Mouse (Mus musculus): ENCODE measurements around the gene Gria2. TPM values are rescaled to one million over a fixed set of nuclear protein-coding genes. Genes with fewer than 3 reads are reported as not detected.

Gria2 gene
- polyA plus RNA-seq, 1 experiment = 0.05 TPM

DNA sequence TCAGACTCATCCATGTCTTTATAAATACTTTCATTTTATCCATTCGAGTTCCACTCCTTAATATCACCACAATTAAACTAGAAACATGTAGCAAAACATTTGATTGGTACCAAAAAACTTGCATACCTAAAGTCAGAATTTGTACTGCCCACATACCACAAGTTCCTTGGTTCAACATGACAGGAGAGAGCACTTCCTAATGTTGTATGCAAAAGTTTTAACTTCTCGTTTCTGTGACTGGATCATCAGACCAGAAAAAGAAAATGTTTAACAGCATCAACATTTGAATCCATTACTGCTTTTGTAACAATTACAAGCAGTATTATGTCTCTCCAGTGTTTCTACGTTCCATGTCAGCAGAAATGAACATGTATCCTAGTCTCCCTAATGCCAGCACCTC lies 9.6 kb upstream of the Gria2 start:
- Histone ChIP-seq H3K27ac (ENCODE audit: insufficient read depth, low read depth, low read length) (no peak overlapping the region), H3K4me3 (ENCODE audit: low read depth, low read length) (no peak overlapping the region), H3K27me3 (ENCODE audit: control insufficient read depth, insufficient read depth, low read length) (no peaks in the 10 kb centered on the region), H3K4me1 (ENCODE audit: control insufficient read depth, insufficient read depth, insufficient read length, low read length) (no peaks in the 10 kb centered on the region), H3K36me3 (ENCODE audit: control insufficient read depth, insufficient read depth, low read length) (no peaks in the 10 kb centered on the region)
- TF ChIP-seq POLR2A (IDR thresholded peaks at IDR 0.05; ENCODE audit: low read depth, low read length) (no peak), CTCF (IDR thresholded peaks at IDR 0.05; ENCODE audit: extremely low read depth, insufficient read length, insufficient replicate concordance, low read depth, low read length) (no peak)
- WGBS = 59% methylated on average over 3 of the region's 3 CpGs

DNA sequence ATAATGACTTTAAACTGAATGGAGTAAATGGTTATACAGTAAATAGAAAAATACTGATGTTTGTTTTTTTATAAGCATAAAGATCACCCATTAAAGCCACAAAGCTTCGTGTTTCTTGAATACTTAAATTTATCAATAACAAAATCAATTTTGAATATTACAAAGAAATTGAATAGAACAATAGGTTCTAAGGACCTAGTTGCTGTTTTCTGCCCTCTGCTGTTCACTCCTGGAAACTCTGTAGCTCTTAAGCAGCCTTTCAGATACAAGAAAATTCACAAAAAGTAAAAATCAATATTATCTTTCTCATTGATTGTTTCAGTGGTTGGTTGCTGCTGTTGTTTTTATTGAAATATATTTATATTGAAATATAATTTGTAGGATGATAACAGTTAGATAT lies 2.7 kb upstream of the Gria2 start:
- Histone ChIP-seq H3K27ac (ENCODE audit: insufficient read depth, low read depth, low read length) (no peak overlapping the region), H3K4me3 (ENCODE audit: low read depth, low read length) (no peak overlapping the region), H3K36me3 (ENCODE audit: control insufficient read depth, insufficient read depth, low read length) (no peaks in the 10 kb centered on the region), H3K27me3 (ENCODE audit: control insufficient read depth, insufficient read depth, low read length) (0 out of 2 replicates have a peak, but pooled peaks cover under 1% of the 10 kb centered on the region), H3K4me1 (ENCODE audit: control insufficient read depth, insufficient read depth, insufficient read length, low read length) (no peaks in the 10 kb centered on the region)
- TF ChIP-seq CTCF (IDR thresholded peaks at IDR 0.05; ENCODE audit: extremely low read depth, insufficient read length, insufficient replicate concordance, low read depth, low read length) (no peak), POLR2A (IDR thresholded peaks at IDR 0.05; ENCODE audit: low read depth, low read length) (no peak)
- WGBS = 10% methylated on average over 1 of the region's 1 CpGs

DNA sequence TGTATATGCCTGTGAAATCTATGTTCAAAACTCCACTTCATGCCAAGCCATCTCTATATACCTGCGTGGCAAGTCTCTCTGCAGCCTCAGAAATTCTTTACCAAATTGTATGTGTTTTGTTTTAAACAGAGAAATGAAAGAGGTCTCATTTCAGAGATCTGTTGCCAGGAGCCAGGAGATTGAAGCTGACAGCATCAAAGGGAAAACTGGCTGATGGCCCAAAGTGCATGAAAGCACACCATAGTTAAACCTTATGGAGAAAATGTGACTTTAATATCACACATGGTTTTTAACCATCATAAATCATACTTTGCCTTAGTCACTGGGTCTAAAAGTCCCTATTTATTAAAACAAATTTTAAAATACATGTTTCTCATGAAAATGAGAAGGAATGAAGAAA lies 1.2 kb upstream of the Gria2 start:
- H3K27ac ChIP-seq (ENCODE audit: insufficient read depth, low read depth, low read length) = no peak overlapping the region
- no peaks in the 10 kb centered on the region for H3K36me3 ChIP-seq (ENCODE audit: control insufficient read depth, insufficient read depth, low read length)
- TF ChIP-seq POLR2A (IDR thresholded peaks at IDR 0.05; ENCODE audit: low read depth, low read length) (no peak), CTCF (IDR thresholded peaks at IDR 0.05; ENCODE audit: extremely low read depth, insufficient read length, insufficient replicate concordance, low read depth, low read length) (no peak)
- H3K4me1 ChIP-seq (ENCODE audit: control insufficient read depth, insufficient read depth, insufficient read length, low read length) = no peaks in the 10 kb centered on the region
- WGBS = 66% methylated on average over 1 of the region's 1 CpGs
- H3K4me3 ChIP-seq (ENCODE audit: low read depth, low read length) = no peak overlapping the region
- H3K27me3 ChIP-seq (ENCODE audit: control insufficient read depth, insufficient read depth, low read length) = 0 out of 2 replicates have a peak, but pooled peaks cover 2% of the 10 kb centered on the region

DNA sequence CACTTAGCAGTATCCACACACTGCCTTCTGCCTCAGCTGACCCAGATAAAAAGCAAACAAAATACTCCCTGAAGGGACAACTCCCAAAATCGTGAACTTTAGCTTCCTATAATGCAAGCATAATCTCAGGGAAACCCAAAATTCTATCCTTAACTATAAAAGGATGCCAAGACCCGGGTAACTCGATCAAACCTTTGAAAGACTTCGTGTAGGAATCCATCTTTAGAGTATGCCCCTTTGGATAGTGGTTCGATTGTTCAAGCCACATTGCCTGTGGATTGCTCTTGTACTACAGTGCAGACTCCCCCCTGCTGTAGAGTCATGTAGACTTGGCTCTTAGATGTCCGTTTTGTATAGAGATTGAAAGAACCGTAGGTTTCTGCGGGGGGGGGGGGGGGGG lies 576 bp upstream of the Gria2 start:
- H3K27ac ChIP-seq (ENCODE audit: insufficient read depth, low read depth, low read length) = no peak overlapping the region
- H3K4me1 ChIP-seq (ENCODE audit: control insufficient read depth, insufficient read depth, insufficient read length, low read length) = no peaks in the 10 kb centered on the region
- no peaks in the 10 kb centered on the region for H3K36me3 ChIP-seq (ENCODE audit: control insufficient read depth, insufficient read depth, low read length)
- WGBS = 59% methylated on average over 8 of the region's 8 CpGs
- no peak for TF ChIP-seq POLR2A (IDR thresholded peaks at IDR 0.05; ENCODE audit: low read depth, low read length)
- no peak for TF ChIP-seq CTCF (IDR thresholded peaks at IDR 0.05; ENCODE audit: extremely low read depth, insufficient read length, insufficient replicate concordance, low read depth, low read length)
- no peak overlapping the region for H3K4me3 ChIP-seq (ENCODE audit: low read depth, low read length)
- H3K27me3 ChIP-seq (ENCODE audit: control insufficient read depth, insufficient read depth, low read length) = 0 out of 2 replicates have a peak, but pooled peaks cover 2% of the 10 kb centered on the region

DNA sequence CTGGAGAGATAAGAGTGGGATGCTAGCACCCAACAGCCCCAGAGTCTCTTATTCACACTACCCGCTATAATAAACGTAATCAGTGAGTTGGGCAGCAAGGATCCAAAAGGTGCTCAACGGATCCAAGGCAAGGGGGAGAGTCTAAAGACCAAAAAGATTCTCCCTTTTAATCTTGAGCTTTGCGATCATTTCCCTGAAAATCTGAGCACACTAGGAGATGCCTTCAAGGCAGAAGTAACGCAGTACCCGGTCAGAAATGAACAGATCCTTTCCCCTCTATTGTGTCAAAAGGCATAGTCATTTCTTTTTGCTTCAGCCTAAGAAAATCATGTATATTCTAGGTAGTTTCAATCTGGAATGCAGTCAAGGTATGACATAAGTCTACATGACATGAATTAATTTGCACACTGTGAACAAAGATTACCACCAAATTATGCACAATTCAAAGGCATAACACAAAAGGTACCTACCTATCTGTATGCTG lies 766 bp downstream of the Gria2 start:
- no peaks in the 10 kb centered on the region for H3K36me3 ChIP-seq (ENCODE audit: control insufficient read depth, insufficient read depth, low read length)
- no peak overlapping the region for H3K4me3 ChIP-seq (ENCODE audit: low read depth, low read length)
- no peak for TF ChIP-seq CTCF (IDR thresholded peaks at IDR 0.05; ENCODE audit: extremely low read depth, insufficient read length, insufficient replicate concordance, low read depth, low read length)
- TF ChIP-seq POLR2A (IDR thresholded peaks at IDR 0.05; ENCODE audit: low read depth, low read length) = no peak
- no peaks in the 10 kb centered on the region for H3K4me1 ChIP-seq (ENCODE audit: control insufficient read depth, insufficient read depth, insufficient read length, low read length)
- WGBS = 32% methylated on average over 6 of the region's 6 CpGs
- no peak overlapping the region for H3K27ac ChIP-seq (ENCODE audit: insufficient read depth, low read depth, low read length)
- H3K27me3 ChIP-seq (ENCODE audit: control insufficient read depth, insufficient read depth, low read length) = 0 out of 2 replicates have a peak, but pooled peaks cover 2% of the 10 kb centered on the region

DNA sequence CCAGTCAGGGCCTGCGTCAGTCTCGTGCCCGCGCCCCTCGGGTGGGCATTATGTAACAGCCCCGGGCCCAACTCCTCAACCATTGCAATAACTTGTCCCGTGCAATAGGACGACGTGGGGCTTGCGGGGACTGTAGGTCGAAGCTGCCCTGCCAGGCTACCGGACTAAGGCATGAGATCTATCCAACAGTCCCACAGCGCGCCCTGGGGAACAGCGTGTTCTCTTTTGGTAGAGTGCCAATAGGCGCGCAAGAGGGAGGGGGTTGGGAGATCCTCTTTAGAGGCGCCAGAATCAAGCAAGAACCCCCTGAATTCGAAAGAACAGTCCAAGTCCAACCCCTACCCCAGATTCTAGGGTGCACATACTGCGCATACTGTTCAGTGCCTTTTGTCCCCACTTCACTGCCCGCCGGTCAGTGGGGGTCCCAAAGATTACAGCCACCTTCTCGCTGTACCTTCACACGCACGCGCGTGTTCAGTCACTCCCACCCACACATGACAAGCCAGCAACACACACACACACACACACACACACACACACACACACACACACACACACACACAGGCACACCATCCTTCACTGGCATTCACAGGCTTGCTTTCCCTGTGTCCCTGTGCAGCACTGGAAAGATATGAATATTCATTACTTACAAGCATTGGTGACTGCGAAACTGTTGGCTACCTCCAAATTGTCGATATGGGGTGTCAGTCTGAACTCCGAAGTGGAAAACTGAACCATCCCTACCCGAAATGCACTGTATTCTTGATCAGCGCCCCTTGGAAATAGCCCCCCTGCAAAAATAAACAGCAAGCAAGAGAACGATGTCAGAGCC lies 1.4 kb downstream of the Gria2 start:
- no peaks in the 10 kb centered on the region for H3K36me3 ChIP-seq (ENCODE audit: control insufficient read depth, insufficient read depth, low read length)
- no peak overlapping the region for H3K4me3 ChIP-seq (ENCODE audit: low read depth, low read length)
- H3K27ac ChIP-seq (ENCODE audit: insufficient read depth, low read depth, low read length) = no peak overlapping the region
- TF ChIP-seq POLR2A (IDR thresholded peaks at IDR 0.05; ENCODE audit: low read depth, low read length) (no peak), CTCF (IDR thresholded peaks at IDR 0.05; ENCODE audit: extremely low read depth, insufficient read length, insufficient replicate concordance, low read depth, low read length) (no peak)
- WGBS = 17% methylated on average over 33 of the region's 33 CpGs
- H3K27me3 ChIP-seq (ENCODE audit: control insufficient read depth, insufficient read depth, low read length) = 0 out of 2 replicates have a peak, but pooled peaks cover 2% of the 10 kb centered on the region
- H3K4me1 ChIP-seq (ENCODE audit: control insufficient read depth, insufficient read depth, insufficient read length, low read length) = no peaks in the 10 kb centered on the region

DNA sequence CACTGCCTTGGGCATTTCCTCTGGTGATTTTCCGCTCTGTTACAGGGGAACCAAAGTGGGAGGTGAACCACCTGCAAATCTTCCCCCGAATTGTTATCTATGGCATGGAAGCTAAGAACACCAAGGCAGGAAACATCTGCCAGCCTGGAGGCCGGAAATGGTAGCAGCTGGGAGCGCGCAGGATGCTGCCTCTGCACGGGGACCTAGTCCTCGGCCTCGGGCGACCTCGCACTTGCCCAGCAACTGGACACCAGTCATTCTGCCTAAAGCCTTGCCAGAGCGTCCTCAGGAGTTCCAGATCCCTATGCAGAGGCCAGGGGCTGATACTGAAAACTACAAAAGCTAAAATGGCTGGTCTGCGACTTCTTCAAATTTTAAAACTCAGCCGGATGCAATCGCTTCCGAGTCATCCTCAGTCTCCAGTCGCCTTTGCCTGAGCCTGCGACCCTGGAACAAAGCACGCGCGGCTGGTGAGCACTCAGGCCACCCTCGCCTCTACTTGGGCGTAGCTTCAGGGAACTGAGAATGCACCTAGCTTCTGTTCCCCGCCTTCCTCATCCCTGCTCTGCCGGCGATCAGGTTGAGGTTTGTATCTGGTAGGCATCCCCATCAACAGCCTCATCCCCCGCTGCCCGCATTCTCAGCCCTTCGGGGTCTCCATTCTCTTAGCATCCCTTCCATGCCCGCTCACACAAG lies 2.2 kb downstream of the Gria2 start:
- no peak for TF ChIP-seq CTCF (IDR thresholded peaks at IDR 0.05; ENCODE audit: extremely low read depth, insufficient read length, insufficient replicate concordance, low read depth, low read length)
- no peak overlapping the region for H3K27ac ChIP-seq (ENCODE audit: insufficient read depth, low read depth, low read length)
- no peaks in the 10 kb centered on the region for H3K4me1 ChIP-seq (ENCODE audit: control insufficient read depth, insufficient read depth, insufficient read length, low read length)
- H3K36me3 ChIP-seq (ENCODE audit: control insufficient read depth, insufficient read depth, low read length) = no peaks in the 10 kb centered on the region
- 0 out of 2 replicates have a peak, but pooled peaks cover 2% of the 10 kb centered on the region for H3K27me3 ChIP-seq (ENCODE audit: control insufficient read depth, insufficient read depth, low read length)
- WGBS = 16% methylated on average over 29 of the region's 29 CpGs
- no peak overlapping the region for H3K4me3 ChIP-seq (ENCODE audit: low read depth, low read length)
